Mouse (Mus musculus) small intestine, adult 2 months (tissue): ENCODE results near the gene Lipc.

Experiments
- CTCF ChIP-seq: fragments of 200-500 bp; IDR thresholded peaks from 2 replicates; pipeline ENCODE4 v1.5.1; 2012; ENCODE audit warnings: low read depth, mild to moderate bottlenecking, control low read depth, inconsistent platforms, low read length, moderate library complexity, mixed read lengths; ENCODE audit not compliant: insufficient replicate concordance, insufficient read length; ENCODE audit errors: extremely low read depth
- POLR2A ChIP-seq: fragments of 200-500 bp; IDR thresholded peaks from 2 replicates; pipeline ENCODE4 v1.6.1; 2012; ENCODE audit warnings: low read depth, mild to moderate bottlenecking, control low read depth, inconsistent platforms, low read length, moderate library complexity

- no peak for TF ChIP-seq POLR2A
- no peak for TF ChIP-seq CTCF
These were observed 49.0 kb downstream of the Lipc start for GRCm38 (mm10) chr9:70902821-70903730.
